Mouse (Mus musculus): Measurements from ENCODE around the gene Ttll7.

- no peak for TF ChIP-seq CTCF (IDR thresholded peaks at IDR 0.05; ENCODE audit: low read depth, low read length)
- no peak for TF ChIP-seq TAL1 (conservative IDR thresholded peaks at IDR 0.05; ENCODE audit: low read depth, low read length)
- no peak for TF ChIP-seq GATA1 (IDR thresholded peaks at IDR 0.05; ENCODE audit: borderline replicate concordance, low read length)
- TF ChIP-seq GATA2 (IDR thresholded peaks at IDR 0.05; ENCODE audit: borderline replicate concordance, low read depth, low read length) = no peak
Observed at GRCm38 (mm10) chr3:146893931-146894330, 41.8 kb downstream of the Ttll7 start.

All from G1E (cell line).